Mouse (Mus musculus): Measurements from ENCODE around the gene Pusl1.

DNA sequence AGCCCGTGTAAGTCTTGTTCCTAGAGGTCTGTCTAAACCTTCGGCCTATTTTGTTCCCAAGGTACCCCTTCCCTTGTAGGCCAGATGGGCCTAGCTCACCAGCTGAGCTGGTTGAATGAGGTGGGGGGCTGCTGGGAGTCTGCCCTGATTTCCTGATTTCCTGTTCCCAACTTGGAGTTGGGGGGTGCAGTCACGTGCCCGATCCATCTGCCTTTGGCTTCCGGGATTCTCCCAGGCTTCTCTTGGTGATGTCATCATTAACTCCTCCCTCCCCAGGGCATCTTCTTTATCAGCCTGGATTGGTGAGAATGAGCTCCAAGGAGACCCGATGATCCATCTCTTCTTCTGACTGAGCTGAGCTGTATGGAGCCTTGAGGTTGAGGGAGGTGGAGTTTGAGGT lies 3.6 kb upstream of the Pusl1 start:
- TF ChIP-seq POLR2A (IDR thresholded peaks at IDR 0.05; ENCODE audit: low read depth, low read length) (no peak), CTCF (IDR thresholded peaks at IDR 0.05; ENCODE audit: borderline replicate concordance, insufficient read depth, low read length) (no peak)
